ENCODE assay signal across 9 mouse cellular contexts in genomic region chr11:120042141-120042838, GRCm38 (mm10). TPM values are rescaled to one million over a fixed set of nuclear protein-coding genes. Genes with fewer than 3 reads are reported as not detected.
A peak's percentile ranks its signal among the peaks of the same experiment; 100 is the strongest.
DNase-seq lines count a peak whose midpoint lies in the region; ATAC-seq and TF ChIP-seq lines count a peak whose summit lies in the region.
"Had no signal": no experiment of that assay in that cellular context is flagged by ENCODE, and none has a peak within 500 bp of the region (broad histone marks: within the 10 kb centered on the region; RNA-seq: fewer than 3 reads in every experiment).

No protein-coding gene starts in this region.

- no peak overlapping the region for H3K4me2 ChIP-seq in heart, embryonic 11.5 days
- H3K4me2 ChIP-seq in limb, embryonic 15.5 days = no peak overlapping the region

- peaks cover 25% of the 10 kb centered on the region for H3K4me1 ChIP-seq in heart, embryonic 11.5 days (ENCODE audit: control insufficient read depth, insufficient read depth, low read length)
- H3K4me1 ChIP-seq in limb, embryonic 15.5 days = peaks cover 32% of the 10 kb centered on the region

- peaks cover 23% of the 10 kb centered on the region for H3K27me3 ChIP-seq in heart, embryonic 11.5 days (ENCODE audit: control insufficient read depth, insufficient read depth, low read length)
- H3K27me3 ChIP-seq in limb, embryonic 15.5 days = peaks cover 9% of the 10 kb centered on the region; the same call in 1 of the 2 replicates

- intact Hi-C loops in left cerebral cortex, adult 2 months (cut with DNase I) = no loop called here
- intact Hi-C loops in left cerebral cortex, postnatal 4 days (cut with DNase I) = no loop called here

- H3K36me3 ChIP-seq in heart, embryonic 11.5 days (ENCODE audit: control insufficient read depth, insufficient read depth, low read length) = no peaks in the 10 kb centered on the region
- H3K36me3 ChIP-seq in limb, embryonic 15.5 days = no peaks in the 10 kb centered on the region

- H3K27ac ChIP-seq in left cerebral cortex, adult 2 months = peak overlapping the region; percentile 86
- H3K27ac ChIP-seq in heart, embryonic 11.5 days (ENCODE audit: low read depth, low read length) = peak overlapping the region; percentile 57
- peak overlapping the region; percentile 54; the same call in 1 of the 2 replicates for H3K27ac ChIP-seq in limb, embryonic 15.5 days

- ATAC-seq in heart, embryonic 11.5 days (replicated peaks; ENCODE audit: insufficient number of reproducible peaks, low FRiP score, low TSS enrichment) = no peak
- ATAC-seq in limb, embryonic 15.5 days (ENCODE audit: insufficient number of reproducible peaks, low FRiP score, low TSS enrichment, low read depth) = no peak
- ATAC-seq in monocyte, adult 5-6 weeks (replicated peaks; ENCODE audit: insufficient number of reproducible peaks, low FRiP score, low TSS enrichment, poor library complexity, severe bottlenecking) = peak; percentile 48; the same call in 1 of the 2 replicates

- no peaks in the 10 kb centered on the region for H3K9me3 ChIP-seq in heart, embryonic 11.5 days (replicated peaks; ENCODE audit: control insufficient read depth, low read length)
- H3K9me3 ChIP-seq in limb, embryonic 15.5 days = no peaks in the 10 kb centered on the region

- DNase-seq in left cerebral cortex, adult 2 months (ENCODE audit: extremely low spot score in 1 of 2, low spot score in 2 of 2) = no peak
- no peak for DNase-seq in left cerebral cortex, adult 11 months (ENCODE audit: low spot score)
- DNase-seq in layer of hippocampus, adult 9-10 months (ENCODE audit: low spot score) = no peak
- DNase-seq in adrenal gland, postnatal 4 days (ENCODE audit: low spot score in 2 of 2) = no peak
- no peak for DNase-seq in left cerebral cortex, postnatal 4 days

- H3K9ac ChIP-seq in heart, embryonic 11.5 days (ENCODE audit: low read depth, low read length) = no peak overlapping the region; the same call in 1 of the 2 replicates
- no peak overlapping the region for H3K9ac ChIP-seq in limb, embryonic 15.5 days

- no peak for TF ChIP-seq CTCF in left cerebral cortex, adult 2 months (IDR thresholded peaks at IDR 0.05)

- 69% methylated on average over 7 of the region's 7 CpGs for WGBS in heart, embryonic 11.5 days (ENCODE audit: insufficient replicate concordance)
- WGBS in limb, embryonic 15.5 days = 67% methylated on average over 7 of the region's 7 CpGs

- H3K4me3 ChIP-seq in left cerebral cortex, adult 2 months = no peak overlapping the region; the same call in 1 of the 2 replicates
- no peak overlapping the region for H3K4me3 ChIP-seq in heart, embryonic 11.5 days (ENCODE audit: low read depth, low read length)
- H3K4me3 ChIP-seq in limb, embryonic 15.5 days = no peak overlapping the region
- H3K4me3 ChIP-seq: myocyte had no signal

RNA-seq across cellular contexts. Expression of gene Aatk, which starts 4.7 kb away (rescaled TPM):
- total RNA-seq in left cerebral cortex, adult 2 months (2021) = 100 to 1,000 TPM; 193 to 203 TPM
- 0.24 and 0.35 TPM in 2 replicates for polyA plus RNA-seq in heart, embryonic 11.5 days (2014; fragmentation: Nextera tagmentation; extraction: Ambion mirVana)
- 6.1 and 7.1 TPM in 2 replicates for polyA plus RNA-seq in limb, embryonic 15.5 days (2015; fragmentation: Nextera tagmentation; extraction: Ambion mirVana)
- total RNA-seq in monocyte, adult 5-6 weeks (2017) = 0.21 to 0.29 TPM (median 0.29 TPM) in 3 replicates
- 10 to 100 TPM; 30.1 to 30.9 TPM for total RNA-seq in adrenal gland, postnatal 4 days (2021)
- 100 to 1,000 TPM; 111 to 114 TPM for total RNA-seq in left cerebral cortex, postnatal 4 days (2021)

RNA-seq across cellular contexts. Expression of gene Cep131, which starts 44.3 kb away (rescaled TPM):
- 10 to 100 TPM; 33.8 to 37.1 TPM for total RNA-seq in left cerebral cortex, adult 2 months (2021)
- polyA plus RNA-seq in heart, embryonic 11.5 days (2014; fragmentation: Nextera tagmentation; extraction: Ambion mirVana) = 15.1 and 16.0 TPM in 2 replicates
- 20.9 and 21.3 TPM in 2 replicates for polyA plus RNA-seq in limb, embryonic 15.5 days (2015; fragmentation: Nextera tagmentation; extraction: Ambion mirVana)
- 2.9 to 9.1 TPM (median 8.3 TPM) in 3 replicates for total RNA-seq in monocyte, adult 5-6 weeks (2017)
- total RNA-seq in adrenal gland, postnatal 4 days (2021) = 100 to 1,000 TPM; 247 to 275 TPM
- 10 to 100 TPM; 49.8 to 53.8 TPM for total RNA-seq in left cerebral cortex, postnatal 4 days (2021)

RNA-seq across cellular contexts. Expression of gene Tepsin, which starts 56.2 kb away (rescaled TPM):
- total RNA-seq in left cerebral cortex, adult 2 months (2021) = 10 to 100 TPM; 15.9 to 16.9 TPM
- 14.6 and 18.9 TPM in 2 replicates for polyA plus RNA-seq in heart, embryonic 11.5 days (2014; fragmentation: Nextera tagmentation; extraction: Ambion mirVana)
- 17.8 TPM in 2 replicates for polyA plus RNA-seq in limb, embryonic 15.5 days (2015; fragmentation: Nextera tagmentation; extraction: Ambion mirVana)
- 13.9 to 20.6 TPM (median 17.0 TPM) in 3 replicates for total RNA-seq in monocyte, adult 5-6 weeks (2017)
- 10 to 100 TPM; 14.8 to 16.9 TPM for total RNA-seq in adrenal gland, postnatal 4 days (2021)
- 10 to 100 TPM; 18.9 to 19.5 TPM for total RNA-seq in left cerebral cortex, postnatal 4 days (2021)

RNA-seq across cellular contexts. Expression of gene Ndufaf8, which starts 56.4 kb away (rescaled TPM):
- total RNA-seq in left cerebral cortex, adult 2 months (2021) = 10 to 100 TPM; 33.7 to 38.6 TPM
- polyA plus RNA-seq in heart, embryonic 11.5 days (2014; fragmentation: Nextera tagmentation; extraction: Ambion mirVana) = 83.2 and 83.4 TPM in 2 replicates
- 67.0 and 76.6 TPM in 2 replicates for polyA plus RNA-seq in limb, embryonic 15.5 days (2015; fragmentation: Nextera tagmentation; extraction: Ambion mirVana)
- total RNA-seq in monocyte, adult 5-6 weeks (2017) = 21.0 to 40.3 TPM (median 25.7 TPM) in 3 replicates
- 10 to 100 TPM; 50.2 to 53.5 TPM for total RNA-seq in adrenal gland, postnatal 4 days (2021)
- total RNA-seq in left cerebral cortex, postnatal 4 days (2021) = 10 to 100 TPM; 27.9 to 29.6 TPM

Comparison
In these comparisons a context has a peak if more than half of its experiments do, and no peak if none do; other contexts are left out.
1. RNA of gene Aatk, which starts 4.7 kb away (total RNA-seq): 193 to 203 TPM in left cerebral cortex, adult 2 months, 111 to 114 TPM in left cerebral cortex, postnatal 4 days and 30.1 to 30.9 TPM in adrenal gland, postnatal 4 days; 0.21 to 0.29 TPM in monocyte, adult 5-6 weeks; every median in the first group is over 10 times any median in the second.
2. RNA of gene Cep131, which starts 44.3 kb away (total RNA-seq): 247 to 275 TPM in adrenal gland, postnatal 4 days; 49.8 to 53.8 TPM in left cerebral cortex, postnatal 4 days, 33.8 to 37.1 TPM in left cerebral cortex, adult 2 months and 2.9 to 9.1 TPM in monocyte, adult 5-6 weeks; every median in the first group is over 4 times any median in the second.
3. Peak in every context shown above with its lines, with median percentiles within 50 percentile points of each other: H3K27ac ChIP-seq.